Mouse (Mus musculus): ENCODE data around the gene Tango2. TPM values are rescaled to one million over a fixed set of nuclear protein-coding genes. Genes with fewer than 3 reads are reported as not detected.

The Tango2 gene
- polyA plus RNA-seq, 1 experiment from 2014 or later: 34.8 TPM

GRCm38 (mm10) chr16:18392469-18393426 lies 44.8 kb upstream of the Tango2 start:
- peaks cover 36% of the 10 kb centered on the region for H3K4me1 ChIP-seq (replicated peaks; ENCODE audit: control insufficient read depth, insufficient read depth, low read length)
- H3K36me3 ChIP-seq (ENCODE audit: control insufficient read depth, insufficient read depth, low read length): peaks cover 9% of the 10 kb centered on the region
- under 1% methylated on average over 63 of the region's 63 CpGs for WGBS
- peak overlapping the region; percentile 66 for H3K27ac ChIP-seq (ENCODE audit: low read depth)
- H3K9me3 ChIP-seq (ENCODE audit: control insufficient read depth, low read length): no peaks in the 10 kb centered on the region
- ATAC-seq (replicated peaks; ENCODE audit: low FRiP score, low TSS enrichment, low read depth) (peak; percentile 78), DNase-seq (ENCODE audit: low spot score) (peak; percentile 86)
- H3K4me3 ChIP-seq (ENCODE audit: low read depth, low read length): peak overlapping the region; percentile 77
- H3K4me2 ChIP-seq (ENCODE audit: low read length): peak overlapping the region; percentile 99
- no peaks in the 10 kb centered on the region for H3K27me3 ChIP-seq (replicated peaks; ENCODE audit: control insufficient read depth, insufficient read depth, low read length)
- H3K9ac ChIP-seq (ENCODE audit: low read length): peak overlapping the region; percentile 74

GRCm38 (mm10) chr16:18391728-18392127 lies 43.8 kb upstream of the Tango2 start:
- no peak overlapping the region for H3K27ac ChIP-seq (ENCODE audit: low read depth)
- ATAC-seq (replicated peaks; ENCODE audit: low FRiP score, low TSS enrichment, low read depth) (no peak), DNase-seq (ENCODE audit: low spot score) (no peak)
- 92% methylated on average over 3 of the region's 3 CpGs for WGBS
- no peaks in the 10 kb centered on the region for H3K36me3 ChIP-seq (ENCODE audit: control insufficient read depth, insufficient read depth, low read length)
- no peak overlapping the region for H3K9ac ChIP-seq (ENCODE audit: low read length)
- H3K9me3 ChIP-seq (ENCODE audit: control insufficient read depth, low read length): no peaks in the 10 kb centered on the region
- H3K27me3 ChIP-seq (replicated peaks; ENCODE audit: control insufficient read depth, insufficient read depth, low read length): no peaks in the 10 kb centered on the region
- no peak overlapping the region for H3K4me3 ChIP-seq (ENCODE audit: low read depth, low read length)
- H3K4me1 ChIP-seq (replicated peaks; ENCODE audit: control insufficient read depth, insufficient read depth, low read length): peaks cover 38% of the 10 kb centered on the region
- no peak overlapping the region for H3K4me2 ChIP-seq (ENCODE audit: low read length)

GRCm38 (mm10) chr16:18391127-18391526 lies 43.2 kb upstream of the Tango2 start:
- Histone ChIP-seq H3K4me2 (ENCODE audit: low read length) (no peak overlapping the region), H3K36me3 (ENCODE audit: control insufficient read depth, insufficient read depth, low read length) (no peaks in the 10 kb centered on the region), H3K4me1 (replicated peaks; ENCODE audit: control insufficient read depth, insufficient read depth, low read length) (peaks cover 36% of the 10 kb centered on the region), H3K9ac (ENCODE audit: low read length) (no peak overlapping the region), H3K27ac (ENCODE audit: low read depth) (no peak overlapping the region), H3K27me3 (replicated peaks; ENCODE audit: control insufficient read depth, insufficient read depth, low read length) (no peaks in the 10 kb centered on the region), H3K9me3 (ENCODE audit: control insufficient read depth, low read length) (no peaks in the 10 kb centered on the region), H3K4me3 (ENCODE audit: low read depth, low read length) (no peak overlapping the region)
- ATAC-seq (replicated peaks; ENCODE audit: low FRiP score, low TSS enrichment, low read depth) (no peak), DNase-seq (ENCODE audit: low spot score) (no peak)
- WGBS: 96% methylated on average over 3 of the region's 3 CpGs

- no peaks in the 10 kb centered on the region for H3K36me3 ChIP-seq (ENCODE audit: control insufficient read depth, insufficient read depth, low read length)
- DNase-seq (ENCODE audit: low spot score): no peak
- H3K4me1 ChIP-seq (replicated peaks; ENCODE audit: control insufficient read depth, insufficient read depth, low read length): peaks cover 29% of the 10 kb centered on the region
- no peaks in the 10 kb centered on the region for H3K27me3 ChIP-seq (replicated peaks; ENCODE audit: control insufficient read depth, insufficient read depth, low read length)
- no peak overlapping the region for H3K9ac ChIP-seq (ENCODE audit: low read length)
- WGBS: 75% methylated on average over 6 of the region's 6 CpGs
- ATAC-seq (replicated peaks; ENCODE audit: low FRiP score, low TSS enrichment, low read depth): no peak
- no peak overlapping the region for H3K4me3 ChIP-seq (ENCODE audit: low read depth, low read length)
- H3K27ac ChIP-seq (ENCODE audit: low read depth): no peak overlapping the region
- no peak overlapping the region for H3K4me2 ChIP-seq (ENCODE audit: low read length)
- H3K9me3 ChIP-seq (ENCODE audit: control insufficient read depth, low read length): no peaks in the 10 kb centered on the region
Observed at GRCm38 (mm10) chr16:18390399-18390798, 42.5 kb upstream of the Tango2 start.

GRCm38 (mm10) chr16:18388583-18389435 lies 40.9 kb upstream of the Tango2 start:
- WGBS: 76% methylated on average over 14 of the region's 14 CpGs
- Histone ChIP-seq H3K27ac (ENCODE audit: low read depth) (peak overlapping the region; percentile 29), H3K4me3 (ENCODE audit: low read depth, low read length) (no peak overlapping the region), H3K9ac (ENCODE audit: low read length) (no peak overlapping the region), H3K9me3 (ENCODE audit: control insufficient read depth, low read length) (no peaks in the 10 kb centered on the region), H3K4me1 (replicated peaks; ENCODE audit: control insufficient read depth, insufficient read depth, low read length) (peaks cover 23% of the 10 kb centered on the region), H3K4me2 (ENCODE audit: low read length) (no peak overlapping the region), H3K27me3 (replicated peaks; ENCODE audit: control insufficient read depth, insufficient read depth, low read length) (no peaks in the 10 kb centered on the region), H3K36me3 (ENCODE audit: control insufficient read depth, insufficient read depth, low read length) (no peaks in the 10 kb centered on the region)
- ATAC-seq (replicated peaks; ENCODE audit: low FRiP score, low TSS enrichment, low read depth) (no peak), DNase-seq (ENCODE audit: low spot score) (no peak)

- ATAC-seq (replicated peaks; ENCODE audit: low FRiP score, low TSS enrichment, low read depth) (no peak), DNase-seq (ENCODE audit: low spot score) (no peak)
- Histone ChIP-seq H3K9ac (ENCODE audit: low read length) (no peak overlapping the region), H3K27ac (ENCODE audit: low read depth) (peak overlapping the region; percentile 29), H3K4me1 (replicated peaks; ENCODE audit: control insufficient read depth, insufficient read depth, low read length) (peaks cover 22% of the 10 kb centered on the region), H3K9me3 (ENCODE audit: control insufficient read depth, low read length) (no peaks in the 10 kb centered on the region), H3K4me2 (ENCODE audit: low read length) (no peak overlapping the region), H3K27me3 (replicated peaks; ENCODE audit: control insufficient read depth, insufficient read depth, low read length) (no peaks in the 10 kb centered on the region), H3K4me3 (ENCODE audit: low read depth, low read length) (no peak overlapping the region), H3K36me3 (ENCODE audit: control insufficient read depth, insufficient read depth, low read length) (no peaks in the 10 kb centered on the region)
- 49% methylated on average over 7 of the region's 7 CpGs for WGBS
Observed at GRCm38 (mm10) chr16:18387704-18388582, 40.0 kb upstream of the Tango2 start.

GRCm38 (mm10) chr16:18386972-18387371 lies 39.1 kb upstream of the Tango2 start:
- WGBS: 57% methylated on average over 3 of the region's 3 CpGs
- Histone ChIP-seq H3K4me3 (ENCODE audit: low read depth, low read length) (no peak overlapping the region), H3K27me3 (replicated peaks; ENCODE audit: control insufficient read depth, insufficient read depth, low read length) (no peaks in the 10 kb centered on the region), H3K36me3 (ENCODE audit: control insufficient read depth, insufficient read depth, low read length) (no peaks in the 10 kb centered on the region), H3K4me1 (replicated peaks; ENCODE audit: control insufficient read depth, insufficient read depth, low read length) (peaks cover 26% of the 10 kb centered on the region), H3K27ac (ENCODE audit: low read depth) (no peak overlapping the region), H3K4me2 (ENCODE audit: low read length) (no peak overlapping the region), H3K9me3 (ENCODE audit: control insufficient read depth, low read length) (no peaks in the 10 kb centered on the region), H3K9ac (ENCODE audit: low read length) (no peak overlapping the region)
- DNase-seq (ENCODE audit: low spot score): no peak
- ATAC-seq (replicated peaks; ENCODE audit: low FRiP score, low TSS enrichment, low read depth): no peak

GRCm38 (mm10) chr16:18386451-18386850 lies 38.5 kb upstream of the Tango2 start:
- 83% methylated on average over 7 of the region's 7 CpGs for WGBS
- Histone ChIP-seq H3K36me3 (ENCODE audit: control insufficient read depth, insufficient read depth, low read length) (no peaks in the 10 kb centered on the region), H3K4me3 (ENCODE audit: low read depth, low read length) (no peak overlapping the region), H3K27ac (ENCODE audit: low read depth) (no peak overlapping the region), H3K9ac (ENCODE audit: low read length) (no peak overlapping the region), H3K9me3 (ENCODE audit: control insufficient read depth, low read length) (no peaks in the 10 kb centered on the region), H3K4me1 (replicated peaks; ENCODE audit: control insufficient read depth, insufficient read depth, low read length) (peaks cover 31% of the 10 kb centered on the region), H3K4me2 (ENCODE audit: low read length) (no peak overlapping the region), H3K27me3 (replicated peaks; ENCODE audit: control insufficient read depth, insufficient read depth, low read length) (no peaks in the 10 kb centered on the region)
- no peak for DNase-seq (ENCODE audit: low spot score)
- no peak for ATAC-seq (replicated peaks; ENCODE audit: low FRiP score, low TSS enrichment, low read depth)
